Mouse (Mus musculus) heart, postnatal 25 days (tissue): Measurements from ENCODE around the gene Csn1s2b. TPM values are rescaled to one million over a fixed set of nuclear protein-coding genes. Genes with fewer than 3 reads are reported as not detected.
"Not testable (repeated sequence)": the region's sequence is repeated elsewhere in the genome, so short reads cannot be mapped to it uniquely, and the experiment has no call there.

ENCODE experiments used
- DNase-seq: peaks from one replicate; pipeline ENCODE4 v3.0.0; 2022; ENCODE audit warnings: low spot score
- intact Hi-C: fragments of 180-260 bp; cut with DNase I; formaldehyde crosslinking; loops from one replicate; pipeline ENCODE4 v1.15.1; 2025
- total RNA-seq, 2 experiments: library from RNA; stranded (reverse); gene quantifications; 2 replicates each; pipeline ENCODE4 v1.2.3; 2021

Csn1s2b gene
- total RNA-seq = not detected

DNA sequence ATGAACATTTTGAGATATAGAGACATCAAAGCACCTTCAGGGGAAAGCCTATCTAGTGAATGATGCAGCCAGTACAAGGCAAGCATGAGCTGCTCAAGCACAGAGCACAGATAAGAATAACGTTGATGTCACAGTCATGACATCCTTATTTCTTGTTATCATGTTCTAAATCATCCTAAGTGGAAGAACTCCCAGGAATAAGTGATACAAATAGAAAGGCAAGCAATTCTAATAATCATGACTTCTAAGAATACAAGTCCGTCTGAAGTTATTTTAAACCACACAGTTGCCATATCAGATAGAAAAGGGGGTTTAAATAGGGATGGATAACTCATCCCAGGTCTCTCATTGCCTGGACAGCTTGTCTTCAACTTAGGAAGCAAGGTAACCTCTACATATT is at the start of gene Csn1s2b:
Gene Csn1s2b (plus strand): TSS at position 301 of the 400 bp plus-strand sequence.
- intact Hi-C loops = no loop called here
- no peak for DNase-seq

DNA sequence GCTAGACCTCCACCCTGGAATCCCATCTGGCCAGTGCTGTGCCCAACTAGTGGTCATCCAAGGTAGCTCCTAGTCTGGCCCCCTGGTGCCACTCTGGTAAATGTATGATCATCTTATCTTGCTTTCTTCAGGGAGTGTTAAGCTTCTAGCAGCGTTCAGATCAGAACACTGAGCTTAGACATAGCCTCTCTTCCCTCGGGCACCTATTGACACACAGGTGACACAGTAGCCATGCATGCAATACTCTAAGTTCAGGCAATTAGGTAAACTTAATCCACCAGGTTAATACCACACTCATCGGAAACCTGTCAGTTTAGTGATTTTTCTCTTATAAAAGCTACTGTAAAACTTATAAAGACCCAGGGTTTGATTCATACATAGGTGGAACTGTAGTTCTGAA is 43.3 kb upstream of the Csn1s2b start:
- intact Hi-C loops = no loop called here
- no peak for DNase-seq

GRCm38 (mm10) chr5:87772151-87772550 is 35.7 kb upstream of the Csn1s2b start:
- intact Hi-C loops = not testable (repeated sequence)

GRCm38 (mm10) chr5:87774267-87774666 is 33.6 kb upstream of the Csn1s2b start, which contains the start of gene Csn1s2a:
Gene Csn1s2a (plus strand): TSS chr5:87774567.
- intact Hi-C loops = no loop called here
- DNase-seq = no peak

More at GRCm38 (mm10) chr5:87772151-87772550, 35.7 kb upstream of the Csn1s2b start:
- DNase-seq = not testable (repeated sequence)

DNA sequence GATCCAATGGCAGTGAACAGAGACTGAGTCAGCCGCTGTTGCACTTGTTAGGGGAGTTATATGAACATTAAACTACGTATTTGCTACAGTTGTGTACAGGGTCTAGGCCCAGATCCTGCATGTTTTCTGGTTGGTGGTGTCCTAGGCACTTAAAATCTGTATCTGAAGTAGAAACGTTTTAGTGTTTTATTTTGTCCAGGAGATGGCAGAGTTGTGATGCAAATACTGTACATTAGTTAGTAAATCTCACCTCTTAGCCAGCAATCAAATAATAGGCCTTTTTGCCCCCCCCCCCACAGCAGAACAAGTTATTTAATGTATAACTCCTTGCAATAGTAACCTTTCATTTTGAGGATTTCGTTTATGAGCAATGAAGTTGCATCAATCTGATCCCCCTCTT is 25.2 kb upstream of the Csn1s2b start:
- intact Hi-C loops = no loop called here
- DNase-seq = no peak

DNA sequence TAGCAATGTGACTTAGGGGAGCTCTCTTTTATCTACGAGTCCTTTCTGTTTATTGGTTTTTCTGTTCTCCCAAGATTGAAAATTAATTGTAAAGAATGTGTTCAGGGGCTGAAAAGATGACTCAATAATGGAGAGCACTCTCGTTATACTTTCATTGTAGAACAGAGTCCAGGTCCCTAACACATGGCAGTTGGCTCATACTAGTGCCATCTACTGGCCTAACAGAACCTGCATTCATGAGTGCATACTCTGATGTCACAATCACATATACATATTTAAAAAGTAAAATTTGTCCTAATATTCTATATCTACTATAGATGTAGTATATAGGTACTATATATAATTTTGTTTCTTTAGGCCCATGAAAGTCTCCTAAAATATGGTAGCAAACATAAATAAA is 1.4 kb downstream of the Csn1s2b start:
- DNase-seq = no peak
- intact Hi-C loops = no loop called here

- no peak for DNase-seq
- intact Hi-C loops = no loop called here
These were observed 17.5 kb downstream of the Csn1s2b start, which contains the start of gene Prr27 for GRCm38 (mm10) chr5:87825386-87825785. Gene Prr27 (plus strand): TSS chr5:87825686.

- no peak for DNase-seq
- intact Hi-C loops = no loop called here
These were observed 47.3 kb downstream of the Csn1s2b start for GRCm38 (mm10) chr5:87855136-87855716.

DNA sequence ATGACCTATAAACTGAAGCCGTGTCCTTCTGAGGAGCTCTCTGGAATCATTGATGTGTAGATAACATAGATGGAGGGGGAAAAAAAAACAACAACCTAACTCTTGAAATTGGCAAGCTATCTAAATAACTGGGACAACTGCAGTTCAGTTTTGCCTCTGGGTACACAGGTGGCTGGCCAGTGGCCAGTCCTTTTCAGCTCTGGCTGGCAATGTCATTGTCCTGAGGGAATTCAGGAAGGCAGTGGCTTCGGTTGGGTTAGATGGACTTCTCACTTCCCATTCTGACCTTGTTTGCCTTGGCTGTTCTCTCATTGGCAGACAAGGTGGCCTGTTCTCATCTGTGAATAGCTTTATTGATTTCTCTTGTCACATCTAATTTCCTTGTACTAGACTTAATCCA is 62.2 kb downstream of the Csn1s2b start:
- intact Hi-C loops = no loop called here

GRCm38 (mm10) chr5:87871423-87871822 is 63.5 kb downstream of the Csn1s2b start:
- intact Hi-C loops = no loop called here
- no peak for DNase-seq

More for the DNA sequence above, 62.2 kb downstream of the Csn1s2b start:
- DNase-seq = no peak

Other genes with a start within 250 kb of the Csn1s2b start
- gene Sult1d1, start 239.1 kb upstream of the Csn1s2b start, total RNA-seq = not detected
- gene Sult1e1, start 216.5 kb upstream of the Csn1s2b start, total RNA-seq = not detected
- gene Csn1s1, start 141.9 kb upstream of the Csn1s2b start, total RNA-seq = not detected
- not detected for gene Csn2, start 108.5 kb upstream of the Csn1s2b start, total RNA-seq
- not detected for gene Csn1s2a, start 33.5 kb upstream of the Csn1s2b start, total RNA-seq
- gene Prr27, start 17.6 kb downstream of the Csn1s2b start, total RNA-seq = not detected
- not detected for gene Odam, start 76.9 kb downstream of the Csn1s2b start, total RNA-seq
- not detected for gene Csn3, start 117.5 kb downstream of the Csn1s2b start, total RNA-seq
- gene 2310003L06Rik, start 161.4 kb downstream of the Csn1s2b start, total RNA-seq = not detected
- gene Gm28434, start 161.4 kb downstream of the Csn1s2b start, total RNA-seq = not detected
- not detected for gene Cabs1, start 171.4 kb downstream of the Csn1s2b start, total RNA-seq
- not detected for gene Smr3a, start 194.5 kb downstream of the Csn1s2b start, total RNA-seq